Mouse (Mus musculus) lung, adult 2 months (tissue): ENCODE results near the gene Usp24. TPM values are rescaled to one million over a fixed set of nuclear protein-coding genes. Genes with fewer than 3 reads are reported as not detected.
A peak's percentile ranks its signal among the peaks of the same experiment; 100 is the strongest.

ENCODE experiments used
- DNase-seq: peaks from one replicate; pipeline ENCODE4 v3.0.0; 2022
- H3K4me1 ChIP-seq: fragments of 200-500 bp; 2 replicates; pipeline ENCODE4 v1.6.1; 2011; ENCODE audit warnings: low read length; ENCODE audit not compliant: control insufficient read depth, insufficient read depth
- H3K4me3 ChIP-seq: fragments of 200-500 bp; replicated peaks from 2 replicates; pipeline ENCODE3; 2011; ENCODE audit warnings: low read depth, mild to moderate bottlenecking, control low read depth, low read length; ENCODE audit errors: extremely low read depth
- CTCF ChIP-seq: fragments of 200-500 bp; IDR thresholded peaks from 2 replicates; pipeline ENCODE4 v1.5.1; 2011; ENCODE audit warnings: mild to moderate bottlenecking, low read length, control low read depth; ENCODE audit not compliant: insufficient read depth
- POLR2A ChIP-seq: fragments of 200-500 bp; IDR thresholded peaks from 2 replicates; pipeline ENCODE4 v1.6.1; 2011; ENCODE audit warnings: low read depth, mild to moderate bottlenecking, control low read depth, low read length, borderline replicate concordance; ENCODE audit errors: extremely low read depth
- WGBS: fragments of 180-500 bp; shearing (Covaris S2); methylation state at CpG from one replicate; pipeline ENCODE4 v1.1.7; 2018; 5-methylcytosine and 5-hydroxymethylcytosine counted together
- polyA plus RNA-seq: library from polyadenylated mRNA; depleted of rRNA; stranded (reverse); fragments of >200 nt; gene quantifications from 2 replicates; pipeline ENCODE4 v1.2.3, GENCODE M21; 2012; rRNA removed

Gene Usp24
- 9.0 and 11.1 TPM in 2 replicates for polyA plus RNA-seq

DNA sequence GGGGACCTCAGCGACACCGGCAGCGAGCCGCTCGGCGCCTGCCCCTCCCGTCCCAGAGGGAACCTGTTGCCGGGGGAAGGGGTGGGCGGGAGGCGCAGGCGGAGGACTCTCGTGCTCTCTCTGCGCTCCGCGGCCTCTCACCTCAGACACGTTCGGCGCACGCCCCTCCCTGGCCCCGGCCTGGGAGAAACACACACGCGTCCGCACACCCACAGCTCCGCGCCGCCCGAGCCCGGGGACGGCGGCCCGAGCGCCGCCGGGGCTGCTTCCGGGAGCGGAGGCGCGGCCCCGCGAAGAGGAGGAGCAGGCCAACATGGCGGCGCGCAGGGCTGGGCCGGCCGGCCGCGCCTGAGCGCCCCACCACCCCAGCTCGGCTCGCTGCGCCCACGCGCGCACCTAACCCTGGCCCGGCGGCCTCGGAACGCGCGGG lies at the start of gene Usp24:
Gene Usp24 (plus strand): TSS at position 293 of the 430 bp plus-strand sequence.
- WGBS, result 1% methylated on average over 49 of the region's 60 CpGs
- Histone ChIP-seq H3K4me1 (peaks cover 9% of the 10 kb centered on the region), H3K4me3 (peak within 1 kb of the TSS; percentile 96)
- TF ChIP-seq CTCF, result no peak
- peak; percentile 71; the same call in 1 of the 2 replicates for TF ChIP-seq POLR2A
- DNase-seq, result peak; percentile 81

DNA sequence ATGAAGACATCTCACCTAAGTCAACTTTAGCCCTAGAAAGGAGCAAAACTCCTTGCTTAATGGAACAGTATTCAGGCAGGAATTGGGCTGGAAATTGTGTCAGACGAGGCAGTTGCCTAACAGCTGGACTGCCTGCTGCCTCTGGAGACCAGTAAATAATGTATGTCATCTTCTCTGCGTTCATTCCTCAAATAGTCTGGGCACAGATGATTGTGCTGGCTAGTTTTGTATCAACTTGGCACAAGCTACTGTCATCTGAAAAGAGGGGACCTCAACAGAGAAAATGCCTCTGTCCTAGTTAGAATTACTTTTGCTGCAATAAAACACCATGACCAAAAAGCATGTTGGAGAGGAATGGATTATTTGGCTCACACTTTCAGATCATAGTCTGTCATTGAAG lies 39.1 kb upstream of the Usp24 start:
- Histone ChIP-seq H3K4me1 (no peaks in the 10 kb centered on the region), H3K4me3 (no peak overlapping the region)
- WGBS, result 41% methylated on average over 2 of the region's 2 CpGs
- no peak for TF ChIP-seq POLR2A
- no peak for TF ChIP-seq CTCF
- DNase-seq, result no peak

DNA sequence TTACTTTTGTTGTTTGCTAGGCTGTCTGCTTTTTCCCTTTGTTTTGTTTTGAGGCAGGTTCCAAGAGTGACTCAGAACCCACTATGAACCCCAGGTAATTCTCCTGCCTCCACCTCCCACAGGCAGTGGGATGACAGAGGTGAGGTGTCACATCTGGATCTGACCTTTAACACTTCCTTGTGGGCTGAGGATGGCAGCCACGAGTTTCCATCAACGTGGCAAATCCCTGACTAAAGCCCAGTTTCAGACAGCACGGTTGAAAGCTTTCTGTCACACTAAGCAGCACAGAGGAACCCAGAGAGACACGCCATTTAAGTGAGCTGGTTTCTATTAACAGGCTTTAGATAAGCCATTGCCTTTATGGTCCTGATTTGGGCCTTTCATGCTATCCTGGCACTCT lies 36.8 kb upstream of the Usp24 start:
- TF ChIP-seq CTCF (no peak), POLR2A (no peak)
- no peak overlapping the region for H3K4me3 ChIP-seq
- 47% methylated on average over 4 of the region's 4 CpGs for WGBS
- H3K4me1 ChIP-seq, result no peaks in the 10 kb centered on the region
- DNase-seq, result no peak

DNA sequence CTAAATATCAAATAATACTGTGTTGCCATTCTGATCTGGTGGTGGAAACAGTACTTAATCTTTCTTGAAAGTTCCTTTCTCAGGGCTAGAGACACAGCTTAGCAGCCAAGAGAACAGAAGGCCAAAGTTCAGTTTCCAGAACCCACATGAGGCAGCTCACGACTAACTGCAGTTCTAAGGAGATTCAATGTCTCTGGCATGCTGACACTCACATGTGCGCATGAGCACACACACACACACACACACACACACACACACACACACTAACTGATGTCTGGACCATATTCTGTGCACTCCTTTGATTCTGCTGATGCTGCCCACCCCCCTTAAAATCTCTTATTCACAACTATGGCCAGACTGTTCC lies 34.9 kb upstream of the Usp24 start:
- H3K4me1 ChIP-seq, result no peaks in the 10 kb centered on the region
- no peak for DNase-seq
- 50% methylated on average over 2 of the region's 2 CpGs for WGBS
- TF ChIP-seq CTCF, result no peak
- no peak for TF ChIP-seq POLR2A
- no peak overlapping the region for H3K4me3 ChIP-seq

DNA sequence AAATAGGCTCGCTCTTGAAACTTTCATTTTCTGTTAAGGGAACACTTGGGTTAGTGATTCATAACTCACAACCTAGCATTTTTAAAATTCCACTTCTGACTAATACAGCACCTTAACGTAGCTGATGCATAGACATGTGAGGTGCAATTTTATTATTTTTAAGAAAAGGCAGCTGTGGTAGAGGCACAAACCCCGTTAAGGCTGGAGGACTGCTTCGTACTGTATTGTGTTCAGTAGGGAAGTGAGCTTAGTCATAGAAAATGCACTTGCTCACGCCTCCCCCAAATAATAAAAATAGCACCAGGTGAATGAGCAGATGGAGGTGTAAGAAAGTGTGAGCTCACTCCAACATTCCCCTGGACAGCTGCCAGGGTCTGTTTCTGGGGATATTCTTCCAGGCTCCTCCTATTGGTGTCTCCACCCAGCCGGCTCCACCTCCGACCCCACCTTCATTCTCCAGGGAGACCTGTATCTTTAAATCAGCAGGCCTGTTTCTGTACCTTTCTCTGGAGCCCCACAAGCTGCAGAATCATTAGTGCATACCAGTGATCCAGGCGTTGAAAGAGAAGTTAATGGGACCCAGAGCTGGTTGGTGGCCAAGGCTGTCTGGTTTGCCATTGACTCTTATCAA lies 34.4 kb upstream of the Usp24 start:
- TF ChIP-seq POLR2A (no peak), CTCF (no peak)
- 41% methylated on average over 8 of the region's 8 CpGs for WGBS
- Histone ChIP-seq H3K4me3 (no peak overlapping the region), H3K4me1 (no peaks in the 10 kb centered on the region)
- DNase-seq, result peak; percentile 18

DNA sequence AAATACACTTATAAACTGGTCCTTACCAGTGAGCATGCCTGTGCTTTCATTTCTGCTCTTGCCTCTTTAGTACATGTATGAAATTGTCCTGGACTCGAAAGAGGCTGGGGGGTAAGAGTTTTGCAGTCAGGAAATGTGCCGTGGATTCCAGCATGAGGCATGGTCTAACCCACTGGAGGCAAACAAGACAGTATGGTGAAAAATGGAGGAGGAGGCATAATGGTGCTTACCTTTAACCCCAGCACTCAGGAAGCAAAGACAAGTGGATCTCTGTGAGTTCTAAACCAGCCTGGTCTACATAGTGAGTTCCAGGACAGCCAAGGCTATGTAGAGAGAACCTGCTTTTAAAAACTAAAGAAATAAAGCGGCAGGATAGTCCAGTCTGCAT lies 33.9 kb upstream of the Usp24 start:
- 78% methylated on average over 3 of the region's 3 CpGs for WGBS
- H3K4me1 ChIP-seq, result no peaks in the 10 kb centered on the region
- no peak for DNase-seq
- TF ChIP-seq POLR2A, result no peak
- TF ChIP-seq CTCF, result no peak
- H3K4me3 ChIP-seq, result no peak overlapping the region

DNA sequence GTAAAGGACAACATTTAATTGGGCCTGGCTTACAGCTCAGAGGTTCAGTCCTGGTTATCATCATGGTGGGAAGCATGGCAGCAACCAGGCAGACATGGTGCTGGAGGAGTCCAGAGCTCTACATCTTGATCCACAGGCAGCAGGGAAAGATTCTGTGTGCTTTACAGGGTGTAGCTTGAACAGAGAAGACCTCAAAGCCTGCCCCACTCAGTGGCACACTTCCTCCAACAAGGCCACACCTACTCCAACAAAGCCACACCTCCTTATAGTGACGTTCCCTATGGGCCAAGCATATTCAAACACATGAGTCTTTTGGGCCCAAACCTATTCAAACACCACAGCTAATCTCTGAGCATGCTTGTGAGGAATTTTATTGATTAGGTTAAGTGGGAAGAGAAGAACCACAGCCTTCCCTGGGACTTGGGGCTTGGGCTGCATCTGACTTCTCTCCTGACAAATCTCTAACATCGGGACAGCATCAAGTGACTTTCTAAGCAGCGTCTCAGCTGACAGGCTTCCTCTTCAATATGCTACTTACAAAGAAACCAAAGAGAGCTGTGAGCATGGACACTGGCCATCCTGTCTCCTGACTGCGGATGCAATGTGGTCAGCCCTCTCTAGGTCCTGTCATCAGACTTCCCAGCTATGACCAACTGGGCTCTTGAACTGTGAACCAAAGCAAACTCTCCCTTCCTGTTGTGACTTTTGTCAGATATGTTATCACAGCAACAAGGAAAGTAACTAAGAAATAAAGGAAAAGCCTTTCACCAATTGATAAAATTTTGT lies 28.9 kb upstream of the Usp24 start:
- Histone ChIP-seq H3K4me1 (no peaks in the 10 kb centered on the region), H3K4me3 (no peak overlapping the region)
- no peak for DNase-seq
- 67% methylated on average over 4 of the region's 4 CpGs for WGBS
- no peak for TF ChIP-seq POLR2A
- TF ChIP-seq CTCF, result no peak

DNA sequence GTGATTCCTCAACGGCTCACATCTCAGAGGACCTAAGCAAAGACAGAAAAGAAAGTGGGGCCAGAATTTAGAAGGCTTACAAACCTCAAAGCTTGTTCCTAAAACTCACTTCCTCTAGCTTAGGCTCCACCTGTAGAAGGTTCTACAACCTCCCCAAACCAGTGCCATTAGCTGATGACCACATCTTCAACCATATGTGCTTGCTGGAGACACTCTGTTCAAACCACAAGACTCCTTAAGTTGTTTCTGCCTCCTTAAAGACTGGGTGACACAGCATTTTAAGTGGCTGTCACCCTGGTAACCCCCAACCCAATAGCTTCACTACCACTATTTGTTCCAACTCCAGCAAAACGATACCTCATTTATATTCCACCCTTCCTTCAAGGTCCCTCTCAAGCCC lies 25.8 kb upstream of the Usp24 start:
- TF ChIP-seq CTCF (no peak), POLR2A (no peak)
- Histone ChIP-seq H3K4me1 (peaks cover 2% of the 10 kb centered on the region; the same call in 1 of the 2 replicates), H3K4me3 (no peak overlapping the region)
- DNase-seq, result no peak
- 69% methylated on average over 2 of the region's 2 CpGs for WGBS

DNA sequence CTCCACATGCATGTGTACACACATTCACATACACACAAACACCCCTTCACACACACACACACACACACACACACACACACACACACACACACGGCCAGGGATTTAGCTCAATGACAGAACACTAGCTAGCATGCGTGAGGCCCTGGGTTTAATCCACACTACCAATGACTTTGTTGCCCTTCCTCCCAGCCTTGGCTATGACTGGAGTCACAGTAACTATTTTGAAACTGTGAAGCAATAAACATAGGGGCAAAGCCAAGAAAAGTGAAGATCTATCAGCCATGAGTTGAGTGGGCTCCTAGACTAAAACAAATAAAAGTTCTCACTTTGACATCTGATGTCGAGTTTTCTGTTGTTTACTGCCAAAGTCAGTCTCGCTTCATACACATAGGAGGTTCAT lies 23.2 kb upstream of the Usp24 start:
- 45% methylated on average over 4 of the region's 4 CpGs for WGBS
- no peak for DNase-seq
- TF ChIP-seq CTCF, result no peak
- no peak for TF ChIP-seq POLR2A
- Histone ChIP-seq H3K4me3 (no peak overlapping the region), H3K4me1 (peaks cover 2% of the 10 kb centered on the region; the same call in 1 of the 2 replicates)
